Mouse (Mus musculus) stomach, postnatal 0 days (tissue): ENCODE results near the gene Camkk2.

Source experiments
- CTCF ChIP-seq: IDR thresholded peaks from 2 replicates; pipeline ENCODE4 v1.5.1; 2016; ENCODE audit warnings: antibody characterized with exemption, low read depth, mild to moderate bottlenecking, moderate library complexity
- EP300 ChIP-seq: optimal IDR thresholded peaks from 2 replicates; pipeline ENCODE3; 2016; ENCODE audit warnings: antibody characterized with exemption

DNA sequence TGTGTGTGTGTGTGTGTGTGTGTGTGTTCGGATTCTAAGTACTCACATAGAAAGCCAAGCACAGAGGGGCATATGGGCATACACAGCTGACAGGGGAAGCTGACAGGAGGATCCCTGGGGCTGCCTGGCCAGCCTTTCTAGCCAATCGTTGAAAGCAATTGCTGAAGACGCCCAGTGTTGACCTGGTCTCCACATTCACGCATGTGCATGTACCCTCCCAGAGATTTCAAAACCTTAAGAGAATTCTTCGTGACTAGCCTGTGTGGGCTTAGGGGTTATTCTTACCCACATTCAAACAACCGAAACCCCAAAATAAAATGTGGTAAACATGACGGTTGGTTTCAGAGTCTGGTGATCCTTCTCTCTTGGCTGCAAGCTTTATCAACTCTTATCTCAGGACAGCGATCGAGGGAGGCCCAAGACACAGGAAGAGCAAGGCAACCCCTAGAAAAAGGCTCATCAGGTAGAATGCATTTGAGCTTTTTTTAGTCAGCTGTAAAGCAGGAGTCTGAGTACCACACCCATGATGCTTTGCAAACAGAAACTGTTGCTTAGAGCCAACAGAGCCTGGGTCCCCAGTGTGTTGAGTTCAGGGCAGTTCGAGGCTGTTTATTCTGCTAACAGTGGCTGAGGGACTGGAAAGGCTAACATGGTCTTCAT lies 81.0 kb downstream of the Camkk2 start:
- TF ChIP-seq CTCF (no peak), EP300 (no peak)
